Mouse (Mus musculus) urinary bladder, postnatal 36 days (tissue): Measurements from ENCODE around the gene Gm20696.

Experiments used
- DNase-seq, 2 experiments: peaks; one replicate each; pipeline ENCODE4 v3.0.0; 2022; ENCODE audit warnings: low spot score in 2 of 2, mixed read lengths in 1 of 2

Gene Gm20696

DNA sequence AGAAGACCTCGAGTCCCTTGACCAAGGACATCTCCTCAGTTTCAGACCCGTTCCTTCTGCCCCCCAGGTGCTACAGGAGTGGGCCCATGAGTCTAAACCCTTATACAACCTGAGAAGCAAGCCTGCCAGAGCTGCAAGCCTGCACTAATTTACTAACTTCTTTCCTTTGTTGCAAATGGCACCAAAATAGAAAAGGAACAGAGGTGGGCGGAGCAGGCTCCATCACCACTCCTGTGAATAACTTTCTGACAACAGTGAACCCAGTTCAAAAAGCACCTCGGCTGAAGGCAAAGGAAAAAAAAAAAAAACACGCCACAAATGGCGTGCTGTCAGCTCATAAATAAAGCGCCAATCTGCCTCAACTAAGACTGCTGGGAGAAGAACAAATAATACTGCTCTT lies 225.5 kb downstream of the Gm20696 start:
- DNase-seq: no peak

DNA sequence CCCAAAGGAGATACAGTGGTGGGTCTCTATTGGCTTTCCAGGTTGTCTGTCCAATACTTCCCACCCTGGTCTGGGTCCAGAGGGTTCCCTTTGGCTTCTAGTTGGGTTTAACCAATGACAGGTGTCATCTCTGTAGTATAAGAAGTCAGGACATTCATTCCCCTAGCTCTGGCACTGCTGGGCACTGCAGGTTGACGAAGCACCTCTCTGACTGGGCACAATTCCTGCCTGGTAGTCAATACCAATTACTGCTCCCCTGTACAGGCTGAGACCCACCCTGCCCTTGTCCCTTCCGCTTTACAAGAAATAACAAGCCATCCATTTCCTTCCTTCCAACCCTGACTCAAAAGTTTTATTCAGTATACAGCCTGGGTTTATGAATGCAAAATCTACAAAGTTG lies 226.0 kb downstream of the Gm20696 start:
- DNase-seq: no peak

DNA sequence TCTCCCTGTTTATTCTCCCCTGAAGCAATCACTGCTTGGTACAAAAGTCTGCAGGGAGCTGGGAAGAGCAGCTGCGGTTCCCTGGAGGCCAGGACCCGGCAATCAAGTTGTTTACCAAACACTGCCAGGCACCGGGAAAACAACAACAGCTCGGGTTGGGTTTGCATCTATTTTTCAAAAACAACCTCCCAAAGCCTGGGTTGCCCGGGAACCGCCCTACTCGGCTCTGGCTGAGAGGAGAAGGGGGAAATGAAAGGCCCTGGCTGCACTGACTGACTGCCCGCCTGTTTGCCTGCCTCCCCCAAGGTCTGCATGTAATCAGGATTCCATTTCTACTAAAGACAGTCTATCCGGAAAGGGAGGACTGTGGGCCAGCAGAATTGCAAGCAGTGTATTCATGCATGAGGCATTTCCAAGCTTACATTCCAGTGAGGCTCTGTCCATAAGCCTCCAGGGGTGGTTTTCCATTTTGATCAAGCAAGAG lies 226.7 kb downstream of the Gm20696 start:
- DNase-seq: peak; percentile 24 to 39

DNA sequence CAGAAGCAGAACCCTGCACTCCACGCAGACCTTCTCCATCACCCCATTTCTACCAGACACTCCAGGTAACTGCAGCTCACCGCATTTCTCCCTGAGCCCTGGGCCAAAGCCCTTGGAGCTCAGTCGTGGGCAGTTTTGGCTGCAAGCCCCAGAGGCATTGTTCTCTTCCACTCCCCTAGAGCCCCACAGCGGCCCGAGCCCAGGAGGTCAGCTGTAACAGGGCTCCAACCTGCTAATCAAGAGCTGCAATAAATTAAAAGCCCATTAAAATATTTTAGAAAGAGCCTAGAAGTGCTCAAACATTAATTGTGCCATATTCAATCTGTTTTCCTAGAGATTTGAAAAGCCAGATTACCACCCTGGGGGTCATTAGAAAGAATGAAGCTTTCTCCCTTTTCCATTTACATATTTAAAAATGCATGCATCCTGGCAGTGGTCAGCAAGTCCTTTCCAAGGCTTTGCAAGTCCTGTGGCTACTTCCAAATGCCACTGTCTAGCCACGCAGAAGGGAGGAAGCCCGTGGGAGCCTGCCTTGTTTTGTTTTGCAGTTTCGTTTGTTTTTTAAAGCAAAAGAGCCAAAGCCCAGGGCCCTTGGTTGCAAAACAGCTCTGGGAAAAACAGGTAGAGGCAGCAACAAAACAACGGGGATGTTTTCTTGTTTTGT lies 227.3 kb downstream of the Gm20696 start:
- DNase-seq: no peak

DNA sequence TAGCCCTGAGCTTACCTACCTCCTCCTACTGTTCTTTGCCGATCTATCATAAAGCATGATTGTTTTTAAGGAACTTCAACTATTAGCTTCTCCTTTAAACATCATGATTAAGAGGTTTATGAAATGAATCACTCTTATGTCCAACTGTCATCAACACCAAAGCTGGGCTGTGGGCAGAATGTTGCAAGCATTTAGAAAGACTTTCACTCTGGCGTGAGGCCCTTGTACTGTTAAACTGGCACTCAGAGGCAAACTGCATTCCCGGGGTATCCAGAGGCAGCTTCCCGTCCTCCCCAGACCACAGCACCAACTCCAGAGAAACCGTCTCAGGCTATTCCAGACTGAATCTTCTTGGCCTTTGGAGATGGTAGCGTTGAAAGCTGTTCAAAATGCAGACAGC lies 230.2 kb downstream of the Gm20696 start:
- DNase-seq: peak in 1 of 2 experiments; percentile 29

DNA sequence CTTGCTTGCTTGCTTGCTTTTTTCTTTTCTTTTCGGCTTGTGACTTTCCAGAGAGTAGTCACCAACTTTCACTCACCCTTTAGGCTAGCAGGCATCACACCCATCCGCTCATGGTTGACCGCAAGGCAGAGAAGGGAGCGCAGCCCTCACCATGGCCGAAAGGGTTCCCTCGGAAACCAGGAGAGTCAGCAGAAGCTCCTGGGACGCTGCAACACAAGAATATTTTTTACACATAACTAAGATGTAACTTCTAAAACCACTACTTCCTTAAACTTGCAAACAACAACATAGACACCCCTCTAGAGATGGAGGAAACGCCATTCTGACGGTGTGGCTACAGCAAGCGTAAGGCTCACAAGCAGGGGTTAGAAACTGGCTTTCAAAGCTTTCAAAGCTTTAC lies 231.5 kb downstream of the Gm20696 start:
- DNase-seq: no peak

DNA sequence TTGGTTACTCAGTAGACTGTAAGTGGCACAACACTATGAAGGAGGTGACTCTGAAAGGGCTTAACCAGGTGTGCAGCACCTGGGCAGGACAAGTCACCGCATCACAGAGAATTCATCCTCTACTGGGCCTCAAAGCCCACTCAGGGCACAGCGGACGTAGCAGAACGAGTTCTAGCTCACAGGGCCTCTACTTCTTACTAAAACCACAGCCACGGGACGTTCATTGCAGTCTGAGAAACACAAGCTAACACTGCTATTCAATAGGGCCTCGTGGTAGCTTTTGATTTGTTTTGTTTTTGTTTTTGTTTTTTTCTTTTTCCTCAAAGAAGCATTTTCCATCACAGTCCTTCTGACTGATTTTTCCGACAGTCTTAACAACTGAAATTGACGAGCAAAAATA lies 233.6 kb downstream of the Gm20696 start:
- no peak for DNase-seq

DNA sequence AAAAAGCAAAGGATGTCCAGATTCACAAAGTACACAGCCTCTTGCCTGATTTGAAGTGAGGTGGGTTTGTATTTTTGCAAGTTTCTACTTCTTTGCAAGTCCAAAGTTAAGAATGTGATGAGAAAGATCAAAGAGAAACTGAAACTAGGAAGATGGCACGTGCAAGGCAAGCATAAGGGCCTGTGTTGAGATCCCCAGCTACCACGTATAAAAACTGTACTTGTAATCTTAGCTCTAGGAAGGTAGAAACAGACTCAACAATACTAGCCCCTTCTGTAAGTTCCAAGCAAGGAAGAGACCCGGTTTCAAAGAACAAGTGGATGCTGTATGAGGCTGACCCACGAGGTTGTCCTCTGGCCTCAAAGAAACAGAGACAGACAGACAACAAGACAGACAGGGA lies 234.7 kb downstream of the Gm20696 start:
- DNase-seq: no peak

DNA sequence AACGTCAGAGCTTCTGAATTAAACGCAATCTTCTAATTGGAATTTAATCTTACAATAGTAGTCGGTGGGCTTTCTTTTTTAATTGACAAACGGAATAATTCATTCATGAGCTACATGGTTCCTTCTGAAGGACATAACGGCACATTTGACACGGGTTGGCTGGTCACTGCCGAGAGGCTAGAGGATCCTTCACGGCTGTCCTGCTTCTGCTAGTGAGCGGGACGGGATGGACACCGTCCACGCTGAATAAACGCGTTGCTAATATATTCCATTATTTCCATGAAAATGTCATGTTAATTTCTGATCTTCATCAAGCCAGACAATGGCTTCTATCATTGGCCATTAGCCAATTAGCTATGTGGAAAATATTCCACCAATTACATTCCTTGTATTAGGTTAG lies 236.0 kb downstream of the Gm20696 start:
- no peak for DNase-seq

DNA sequence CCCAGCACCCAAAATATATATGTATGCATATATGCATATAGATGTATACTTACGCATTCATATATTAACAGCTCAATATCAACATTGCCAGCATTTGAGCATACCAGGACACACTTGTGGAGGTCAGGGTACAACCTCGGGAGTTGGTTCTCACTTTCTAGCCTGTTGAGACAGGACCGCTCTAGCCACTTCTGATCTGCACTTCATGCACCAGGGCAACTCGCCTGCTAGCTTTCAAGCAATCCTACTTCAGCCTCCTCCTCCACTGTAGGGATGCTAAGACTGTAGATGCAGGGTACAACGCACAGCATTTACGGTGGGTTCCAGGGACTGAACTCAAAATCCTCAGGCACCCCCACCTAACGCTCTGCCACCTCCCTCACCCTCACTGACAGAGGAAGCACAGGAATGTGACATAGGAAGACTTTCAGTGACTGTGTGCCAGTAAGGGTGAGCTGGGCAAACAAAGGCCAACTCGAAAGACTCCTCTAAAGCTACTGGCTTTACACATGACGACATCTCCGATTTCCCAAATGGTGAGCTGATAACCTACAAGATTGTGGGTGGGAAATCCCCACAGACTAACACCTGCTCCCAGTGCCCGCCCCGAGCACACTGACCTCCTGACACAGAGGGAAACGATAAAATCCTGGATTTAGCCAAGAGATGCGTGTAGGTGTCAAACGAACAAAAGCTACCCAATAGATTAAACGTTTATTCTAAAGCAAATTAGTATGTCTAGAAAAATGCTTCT lies 237.0 kb downstream of the Gm20696 start:
- no peak for DNase-seq

DNA sequence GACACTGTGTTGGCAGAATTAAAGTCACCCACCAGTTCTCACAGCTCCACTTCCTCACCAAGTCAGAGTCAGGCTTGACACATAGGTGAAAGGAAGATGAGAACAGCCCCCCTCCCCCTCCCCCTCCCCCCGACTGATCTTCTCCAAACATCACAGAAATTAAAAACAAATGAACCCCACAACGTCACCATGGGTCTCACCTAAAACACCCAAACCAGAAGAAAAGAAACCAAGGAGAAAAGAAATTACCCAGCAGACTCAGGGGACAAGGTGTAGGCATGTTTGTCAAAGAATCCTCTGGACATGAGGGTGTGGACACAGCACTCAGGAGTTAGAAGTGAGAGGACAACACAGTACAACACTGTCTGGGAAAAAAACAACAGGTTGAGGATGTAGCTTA lies 237.6 kb downstream of the Gm20696 start:
- no peak for DNase-seq

DNA sequence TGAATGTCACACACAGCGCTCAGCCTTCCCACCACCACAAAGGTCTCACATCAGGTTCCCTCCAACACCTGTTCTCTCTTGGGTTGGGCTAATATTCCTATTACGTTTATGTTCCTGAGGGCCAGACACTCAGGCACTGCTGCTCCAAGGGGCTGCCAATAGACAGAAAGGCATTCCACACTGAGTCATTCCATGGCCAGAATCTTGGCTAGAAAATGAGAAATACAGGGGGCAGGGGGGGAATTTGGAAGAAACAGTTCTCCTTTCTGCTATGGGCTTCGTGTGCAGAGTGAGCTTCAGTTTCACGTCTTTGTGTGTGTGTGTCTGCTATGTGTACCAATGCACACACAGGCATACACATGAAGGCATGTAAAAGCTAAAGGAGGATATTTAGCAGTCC lies 239.3 kb downstream of the Gm20696 start:
- DNase-seq: no peak

DNA sequence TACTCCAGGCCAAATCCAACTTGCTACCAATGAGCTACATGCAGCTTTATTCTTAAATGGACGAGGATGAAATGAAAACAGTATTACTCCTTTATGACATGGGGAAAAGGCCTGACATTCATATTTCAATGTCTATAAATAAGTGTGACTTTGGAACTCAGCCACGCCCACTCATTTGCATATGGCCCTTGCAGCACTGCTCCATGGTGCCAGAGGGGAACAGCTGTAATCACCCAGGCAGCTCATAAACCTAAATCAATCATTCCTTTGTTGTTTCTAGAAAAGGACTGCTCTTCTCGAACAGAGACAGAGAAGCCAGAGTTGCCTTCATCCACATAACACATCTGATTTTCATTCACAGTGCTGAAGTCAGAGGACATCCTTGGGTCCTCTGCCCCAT lies 241.6 kb downstream of the Gm20696 start:
- DNase-seq: no peak

DNA sequence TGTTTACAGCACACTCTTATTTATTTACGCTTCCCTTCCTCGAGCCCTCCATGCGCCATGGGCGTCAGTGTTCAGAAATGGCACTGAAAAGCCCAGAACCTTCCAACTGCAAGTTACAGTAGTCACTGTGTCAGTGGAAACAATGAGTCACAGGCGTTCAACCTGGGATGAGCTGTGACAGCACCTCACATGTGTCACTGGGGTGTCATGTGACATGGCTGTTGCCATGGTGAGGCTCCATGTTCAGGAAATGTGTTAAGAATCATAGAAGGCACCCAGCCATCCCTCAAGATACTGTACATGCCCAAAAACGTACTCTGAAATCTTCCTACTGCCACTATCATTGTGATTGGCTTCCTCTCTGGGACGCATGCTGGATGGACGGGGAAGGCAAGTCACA lies 245.9 kb downstream of the Gm20696 start:
- no peak for DNase-seq

DNA sequence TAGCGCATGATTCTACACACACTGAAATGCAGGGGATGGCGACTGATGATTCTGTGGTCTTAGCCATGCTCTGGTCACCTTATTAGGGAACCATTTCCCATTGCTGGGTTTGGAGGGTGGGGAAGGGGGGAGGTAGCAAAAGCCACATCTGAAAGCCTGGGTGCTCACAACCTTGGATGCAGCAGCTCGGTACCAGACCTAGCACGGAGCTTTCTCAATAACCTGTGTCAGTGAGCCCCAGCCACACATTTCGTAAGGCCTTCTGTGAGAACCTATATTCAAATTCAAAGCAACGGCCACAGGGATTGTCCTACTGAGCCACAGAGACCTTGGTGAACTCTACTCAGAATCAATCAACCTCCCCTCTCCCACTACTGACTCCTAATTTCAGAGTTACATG lies 254.0 kb downstream of the Gm20696 start:
- no peak for DNase-seq

DNA sequence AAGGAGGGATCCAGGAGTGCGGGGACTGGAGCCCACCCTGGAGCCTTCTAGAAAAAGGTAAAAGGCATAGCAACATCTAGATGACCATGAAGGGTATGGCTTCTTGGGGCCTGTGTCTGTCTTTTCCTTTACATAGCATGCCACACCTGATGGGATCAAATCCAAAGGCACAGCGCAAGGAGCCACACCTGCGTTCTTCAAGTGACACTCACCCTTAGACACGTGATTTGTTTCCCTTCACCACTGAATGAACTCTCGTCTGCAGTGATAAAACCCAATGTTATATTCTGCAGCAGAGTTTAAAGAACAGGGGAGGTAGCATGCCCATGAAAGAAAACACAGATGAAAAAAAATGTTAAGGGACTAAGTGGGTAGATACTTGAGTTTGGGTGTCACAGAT lies 257.0 kb downstream of the Gm20696 start:
- DNase-seq: no peak

DNA sequence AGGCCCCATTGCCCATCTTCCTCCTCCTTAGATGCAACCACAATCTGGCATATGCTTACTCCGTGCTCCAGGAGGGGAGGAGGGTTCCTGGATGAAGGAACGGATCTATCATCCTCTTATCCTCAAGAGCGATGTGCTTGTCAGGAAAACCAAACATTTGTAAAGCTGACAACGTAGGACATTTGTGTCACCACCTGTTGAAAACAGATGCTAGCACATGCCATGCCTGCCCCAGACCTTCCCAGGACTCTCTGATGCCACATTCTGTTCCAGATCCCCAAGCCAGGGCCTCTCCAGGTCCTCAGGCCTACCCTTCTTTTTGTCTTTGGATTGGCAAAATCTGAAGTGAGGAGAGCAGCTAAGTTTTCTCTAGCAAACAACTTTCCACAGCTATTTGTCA lies 257.7 kb downstream of the Gm20696 start:
- no peak for DNase-seq

DNA sequence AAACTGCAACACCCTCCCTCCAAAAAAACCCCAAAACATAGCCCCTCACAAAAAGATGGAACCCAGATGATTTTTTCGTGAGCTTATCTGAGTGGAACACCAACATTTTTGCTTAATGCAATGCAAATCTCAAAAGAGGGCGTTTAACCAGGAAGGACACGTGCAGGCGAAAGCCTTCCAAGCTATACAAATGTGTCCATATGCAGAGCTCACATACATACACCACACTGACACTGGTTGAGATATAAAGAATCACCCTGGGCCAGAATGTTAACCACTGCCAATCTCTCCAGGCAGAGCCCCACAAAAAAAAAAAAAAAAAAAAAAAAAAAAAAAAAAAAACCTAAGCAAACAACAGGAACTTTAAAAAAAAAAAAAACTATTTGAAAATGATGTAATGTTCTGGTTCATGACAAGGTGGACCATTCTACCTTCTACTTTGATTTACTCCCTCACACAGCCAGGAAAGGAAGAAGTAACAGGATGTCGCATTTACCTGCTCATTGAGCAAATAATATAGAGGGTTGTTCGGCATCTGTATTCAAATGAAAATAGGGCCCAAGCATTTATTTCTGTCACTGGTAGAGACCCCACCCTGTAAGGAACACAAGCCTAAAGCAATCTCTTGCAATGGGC lies 262.7 kb downstream of the Gm20696 start:
- no peak for DNase-seq

DNA sequence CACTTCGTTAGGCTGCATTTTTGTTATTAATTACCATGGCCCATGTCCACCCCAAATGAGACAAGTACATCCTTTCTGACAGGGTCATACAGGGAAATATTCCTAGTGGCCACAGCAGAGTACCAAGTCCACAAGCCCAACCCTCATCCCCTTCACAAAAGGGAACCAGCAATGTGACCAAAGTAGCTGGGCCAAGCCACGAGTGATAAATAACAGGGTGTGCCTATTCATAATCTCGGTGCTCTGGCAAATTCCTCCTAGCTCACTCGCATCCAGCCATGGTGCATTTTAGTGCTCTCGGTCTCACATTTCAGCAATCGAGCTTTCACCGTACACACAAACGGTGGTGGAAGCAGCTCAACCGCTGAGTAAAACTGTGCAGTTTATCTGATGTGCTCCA lies 263.7 kb downstream of the Gm20696 start:
- DNase-seq: no peak

DNA sequence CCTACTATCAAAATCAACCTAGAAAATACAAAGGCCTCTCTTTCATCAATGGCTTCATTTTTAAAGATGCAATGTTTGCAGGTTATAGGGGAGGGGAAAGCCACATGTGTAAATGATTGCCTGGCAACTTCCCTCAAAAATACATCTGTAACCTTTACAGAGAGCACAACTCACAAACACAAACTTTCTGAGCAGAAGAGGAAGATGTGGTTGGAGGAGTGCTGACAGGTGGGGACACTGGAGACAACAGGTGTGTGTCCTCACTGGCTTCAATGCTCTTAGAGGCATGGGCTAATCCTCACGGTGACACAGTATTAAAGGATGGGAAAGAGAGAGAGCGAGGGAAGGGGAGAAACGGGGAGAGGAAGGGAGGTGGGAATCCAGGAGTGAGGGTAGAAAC lies 264.2 kb downstream of the Gm20696 start:
- DNase-seq: no peak

DNA sequence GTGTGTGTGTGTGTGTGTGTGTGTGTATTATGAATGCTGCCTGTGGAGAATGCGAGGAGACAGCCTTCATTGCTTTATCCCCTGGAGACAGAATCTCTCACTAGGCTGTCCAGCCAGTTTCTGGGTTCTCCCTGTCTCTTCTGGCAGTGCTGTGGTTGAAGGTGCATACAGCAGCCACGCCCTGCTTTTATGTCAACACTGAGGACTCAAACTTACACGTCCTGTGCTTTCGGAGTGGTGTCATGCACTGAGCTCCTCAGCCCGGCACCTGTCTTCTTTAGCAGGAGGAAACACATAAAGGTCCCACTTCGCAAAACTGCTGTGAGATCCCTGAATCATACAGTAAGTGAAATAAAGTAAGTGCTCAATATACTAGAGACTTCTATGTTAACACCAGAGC lies 264.8 kb downstream of the Gm20696 start:
- no peak for DNase-seq

DNA sequence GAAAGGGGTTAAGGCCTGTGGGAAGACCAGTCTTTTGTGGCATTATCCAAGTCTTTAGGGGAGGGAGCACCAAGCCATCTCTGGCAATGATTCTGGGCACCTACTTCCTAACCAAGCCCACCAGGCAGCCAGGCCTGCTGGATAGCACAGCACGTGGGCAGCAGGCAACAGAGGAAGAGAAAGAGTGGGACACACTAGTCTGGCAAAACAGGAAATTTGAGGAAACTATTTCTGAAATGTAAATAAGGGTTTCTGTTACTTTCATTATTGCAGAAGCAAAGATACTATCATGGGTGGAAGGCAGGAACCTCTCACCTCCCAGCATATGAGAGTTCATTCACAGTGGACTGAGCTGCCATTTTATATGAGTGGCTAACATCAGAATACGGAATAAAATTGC lies 265.4 kb downstream of the Gm20696 start:
- no peak for DNase-seq

DNA sequence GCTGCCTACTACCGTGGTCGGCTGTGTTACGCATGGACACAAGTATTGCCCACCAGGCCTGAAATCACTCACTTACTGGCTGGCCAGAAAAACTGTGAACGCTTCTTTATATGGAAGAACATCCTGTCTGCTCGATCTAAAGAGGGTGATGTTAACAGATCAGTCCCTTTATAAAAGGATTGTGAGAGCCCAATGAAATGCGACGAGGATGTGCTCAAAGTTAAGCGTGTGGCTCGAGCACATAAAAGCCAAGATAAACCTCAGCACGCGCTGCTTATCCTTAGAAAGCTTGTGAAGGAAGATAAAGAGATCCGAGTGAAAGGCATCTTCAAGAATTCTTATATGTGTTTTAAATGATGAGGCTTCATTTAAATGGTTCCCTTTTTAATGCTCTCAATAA lies 270.9 kb downstream of the Gm20696 start:
- no peak for DNase-seq
